Mouse (Mus musculus): ENCODE measurements at regions not wholly inside any gene's neighbourhood (a gene's known extent, or its start where the extent isn't known, plus 50 kb on each side); places are given as distances from the start of the nearest gene placed in this dataset.

DNA sequence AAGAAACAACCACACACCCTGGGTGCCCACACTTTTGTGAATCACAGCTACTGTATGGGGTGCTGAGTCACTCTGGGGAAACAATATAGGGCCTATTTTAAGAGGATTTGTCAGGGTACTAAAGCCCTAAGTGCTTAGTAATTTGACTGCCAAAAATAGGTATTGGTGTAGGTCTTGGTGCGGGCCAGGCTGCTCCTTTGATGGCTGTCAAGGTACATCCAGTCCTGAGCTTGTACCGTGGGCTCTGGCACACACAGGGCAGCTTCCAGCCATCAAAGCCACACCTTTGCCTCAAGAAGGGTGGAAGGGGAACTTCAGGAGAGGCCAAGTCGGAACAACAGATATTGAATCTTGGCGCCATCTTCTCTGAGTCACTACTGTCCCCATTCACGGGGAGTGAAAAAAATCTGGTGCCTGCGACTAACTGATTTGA is 64.2 kb upstream of the Dlg1 start:
- DNase-seq, result peak; percentile 85

DNA sequence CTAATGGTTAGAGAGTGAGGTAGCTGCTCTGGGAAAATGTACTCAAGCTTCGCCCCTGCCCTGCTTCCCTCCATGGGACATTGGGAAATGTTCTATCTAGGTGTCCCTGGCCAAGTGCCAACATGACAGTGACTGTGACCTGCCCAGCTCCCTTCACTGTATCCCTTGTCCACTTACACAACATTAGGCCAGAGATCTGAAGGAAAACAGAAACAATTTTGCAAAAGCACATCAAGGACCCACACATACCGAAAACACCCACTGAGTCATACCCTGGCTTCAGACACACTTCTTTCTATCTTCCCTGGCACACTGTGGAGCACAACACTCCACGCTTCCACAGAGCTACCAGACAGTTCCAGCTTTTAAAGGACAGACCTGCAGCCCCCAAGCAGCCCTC is 62.0 kb upstream of the Dlg1 start:
- DNase-seq, result no peak

DNA sequence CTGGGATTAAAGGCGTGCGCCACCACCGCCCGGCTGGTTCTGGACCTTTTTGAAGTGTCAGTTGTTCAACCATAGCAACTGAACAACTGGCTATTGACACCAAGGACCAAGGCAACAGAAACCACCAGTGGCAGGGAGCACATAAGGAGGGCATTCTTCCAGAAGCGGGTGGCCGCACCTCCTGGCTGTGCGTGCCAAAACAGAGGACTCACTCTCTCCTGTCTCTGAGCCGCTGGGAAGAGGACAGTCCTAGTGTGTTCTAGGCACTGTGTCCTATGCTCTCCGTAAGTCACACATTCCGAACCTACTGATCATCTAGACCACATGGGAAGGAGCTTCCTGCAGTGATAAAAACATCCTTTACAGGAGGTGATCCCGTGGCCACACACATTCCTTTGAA is 60.1 kb upstream of the Dlg1 start:
- DNase-seq, result peak; percentile 24

DNA sequence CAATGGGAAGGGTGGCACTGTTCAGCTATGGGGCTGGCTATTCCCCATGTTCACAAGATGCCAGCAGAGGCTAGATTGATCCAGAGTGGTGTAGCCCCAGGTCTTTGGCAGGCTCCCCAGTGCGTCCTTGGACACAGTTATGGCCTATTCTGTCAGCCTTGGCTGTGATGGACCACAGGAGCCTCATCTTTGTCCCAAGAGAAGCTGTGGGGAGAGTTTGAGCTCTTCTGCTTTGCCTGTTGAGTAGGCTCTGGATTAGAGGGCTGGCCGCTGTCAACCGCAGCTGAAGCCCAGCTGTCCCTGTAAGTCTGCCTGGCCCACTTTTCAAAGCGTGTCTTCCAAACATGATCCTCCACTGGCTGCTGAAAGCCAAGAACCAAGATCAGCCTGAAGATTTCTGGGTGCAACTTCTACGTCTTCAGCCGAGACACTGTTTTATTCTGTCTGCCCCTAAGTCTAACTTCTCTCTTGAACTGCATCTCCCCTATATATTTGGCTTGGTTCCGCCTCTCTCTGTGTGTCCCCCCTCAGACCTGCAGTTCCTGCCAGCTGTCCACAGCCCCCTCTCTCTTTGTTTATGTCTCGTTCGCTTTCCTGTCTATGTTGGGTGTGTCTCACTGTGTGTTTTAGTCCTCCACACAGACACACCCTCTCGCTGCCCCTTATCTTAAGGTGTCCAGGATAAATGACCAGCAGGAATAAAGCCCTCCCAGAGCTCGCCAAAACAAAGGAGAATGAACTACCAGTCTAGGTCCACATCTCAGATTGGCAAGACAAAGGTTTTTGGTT is 56.7 kb upstream of the Dlg1 start:
- DNase-seq, result no peak

DNA sequence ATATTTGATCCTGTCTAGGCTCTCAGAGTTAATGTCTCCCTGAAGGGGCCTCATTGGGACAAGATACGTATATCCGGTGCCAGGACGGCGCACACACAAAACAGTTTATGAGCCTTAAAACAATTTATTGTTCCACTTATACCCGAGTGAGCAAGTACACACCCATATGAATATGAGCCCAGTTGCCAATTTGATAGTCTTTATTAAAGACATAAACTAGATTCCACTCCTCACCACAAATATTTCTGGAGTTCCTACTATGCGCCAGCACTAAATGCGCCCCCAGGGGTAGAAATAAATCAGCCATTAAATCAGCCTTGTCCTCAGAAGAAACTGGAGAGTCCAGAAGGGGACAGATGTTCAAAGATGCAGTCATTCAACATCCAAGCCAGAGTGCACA is 54.3 kb upstream of the Dlg1 start:
- DNase-seq, result no peak

DNA sequence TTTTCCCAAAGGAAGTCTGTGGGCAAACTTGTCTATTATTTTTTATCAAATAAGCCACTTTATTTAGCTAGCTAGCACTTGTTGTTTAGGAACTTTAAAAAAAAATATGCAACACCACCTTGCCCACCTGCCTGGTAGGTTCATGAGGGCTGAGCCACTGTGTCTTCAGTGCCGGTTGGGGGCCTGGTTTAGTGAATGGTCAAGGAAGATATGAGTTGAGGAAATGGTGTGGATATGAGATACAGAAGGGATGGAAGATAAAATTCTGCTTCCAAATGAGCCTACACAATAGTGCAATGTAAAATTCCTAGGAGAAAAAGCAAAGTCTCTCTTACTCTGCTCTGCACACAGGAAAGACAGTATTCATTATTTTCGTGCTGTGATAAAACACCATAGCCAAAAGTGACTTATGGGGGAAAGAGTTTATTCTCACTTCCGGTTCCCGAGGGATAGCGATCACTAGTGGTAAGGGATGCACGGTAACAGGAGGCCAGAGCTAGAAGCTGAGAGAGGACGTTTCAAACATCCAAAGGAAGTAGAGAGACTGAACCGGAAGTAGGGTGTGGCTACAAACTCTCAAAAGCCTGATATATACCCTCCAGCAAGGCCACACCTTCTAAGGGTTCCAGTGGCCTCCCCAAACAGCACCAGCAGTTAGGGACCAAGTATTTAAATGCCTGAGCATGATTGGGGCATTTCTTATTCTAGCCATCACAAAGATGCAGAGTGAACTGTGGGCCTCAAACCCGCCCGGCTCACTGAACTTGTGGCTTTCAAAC is 53.7 kb upstream of the Dlg1 start:
- DNase-seq, result no peak
